Mouse (Mus musculus) layer of hippocampus, adult 9-11 months (tissue): ENCODE measurements around the gene Nova2.

Source experiments
- DNase-seq: peaks from one replicate; pipeline ENCODE4 v3.0.0; 2022

Nova2 gene

GRCm38 (mm10) chr7:18924321-18924720 lies 1.4 kb upstream of the Nova2 start:
- no peak for DNase-seq

- peak; percentile 43 for DNase-seq
These were observed 528 bp downstream of the Nova2 start for GRCm38 (mm10) chr7:18926041-18926790.

GRCm38 (mm10) chr7:18926911-18927310 lies 1.2 kb downstream of the Nova2 start:
- no peak for DNase-seq

GRCm38 (mm10) chr7:18927759-18928158 lies 2.1 kb downstream of the Nova2 start:
- DNase-seq: no peak

- DNase-seq: peak; percentile 49
These were observed 16.7 kb downstream of the Nova2 start for GRCm38 (mm10) chr7:18942376-18942775.

GRCm38 (mm10) chr7:18942815-18943214 lies 17.1 kb downstream of the Nova2 start:
- no peak for DNase-seq

GRCm38 (mm10) chr7:18948151-18948550 lies 22.5 kb downstream of the Nova2 start:
- no peak for DNase-seq

GRCm38 (mm10) chr7:18949781-18950522 lies 24.3 kb downstream of the Nova2 start:
- peak; percentile 45 for DNase-seq

- DNase-seq: no peak
These were observed 25.0 kb downstream of the Nova2 start for GRCm38 (mm10) chr7:18950523-18951315.

GRCm38 (mm10) chr7:18951397-18951796 lies 25.7 kb downstream of the Nova2 start:
- DNase-seq: no peak

GRCm38 (mm10) chr7:18957569-18958383 lies 32.1 kb downstream of the Nova2 start:
- peak; percentile 58 for DNase-seq

- no peak for DNase-seq
These were observed 32.7 kb downstream of the Nova2 start for GRCm38 (mm10) chr7:18958384-18958766.

GRCm38 (mm10) chr7:18959446-18959845 lies 33.8 kb downstream of the Nova2 start:
- no peak for DNase-seq

GRCm38 (mm10) chr7:18962171-18962792 lies 36.6 kb downstream of the Nova2 start:
- DNase-seq: no peak

GRCm38 (mm10) chr7:18962795-18963194 lies 37.1 kb downstream of the Nova2 start:
- no peak for DNase-seq

GRCm38 (mm10) chr7:18963294-18963843 lies 37.7 kb downstream of the Nova2 start:
- no peak for DNase-seq

- peak; percentile 55 for DNase-seq
These were observed 39.6 kb downstream of the Nova2 start for GRCm38 (mm10) chr7:18965312-18965711.

- no peak for DNase-seq
These were observed 41.9 kb downstream of the Nova2 start for GRCm38 (mm10) chr7:18967603-18968002.

- DNase-seq: no peak
These were observed 45.3 kb downstream of the Nova2 start for GRCm38 (mm10) chr7:18970956-18971355.

- peak; percentile 79 for DNase-seq
These were observed 52.7 kb downstream of the Nova2 start for GRCm38 (mm10) chr7:18978381-18978780.

- no peak for DNase-seq
These were observed 60.8 kb downstream of the Nova2 start for GRCm38 (mm10) chr7:18986503-18986902.

- no peak for DNase-seq
These were observed 61.4 kb downstream of the Nova2 start, which contains the start of gene Nanos2 for GRCm38 (mm10) chr7:18987100-18987499. Nanos2 (plus strand) TSS chr7:18987400.
